Mouse (Mus musculus): ENCODE results near the gene Tmem151b. TPM values are rescaled to one million over a fixed set of nuclear protein-coding genes. Genes with fewer than 3 reads are reported as not detected.

The Tmem151b gene
- total and polyA plus RNA-seq, 3 experiments = under 0.01 TPM; not detected in 2

- Histone ChIP-seq H3K36me3 (replicated peaks) (peaks cover 64% of the 10 kb centered on the region), H3K27me3 (ENCODE audit: insufficient read depth, low read length) (no peaks in the 10 kb centered on the region; the same call in 1 of the 2 replicates), H3K4me1 (ENCODE audit: insufficient read depth, low read depth, low read length) (peaks cover 73% of the 10 kb centered on the region), H3K9me3 (replicated peaks) (peaks cover 7% of the 10 kb centered on the region), H3K4me3 (ENCODE audit: low read depth, low read length) (peak overlapping the region; percentile 57; the same call in 1 of the 2 replicates)
- DNase-seq (ENCODE audit: low spot score) (peak; percentile 67), ATAC-seq (ENCODE audit: extremely low read depth, insufficient number of reproducible peaks, low FRiP score, poor library complexity, severe bottlenecking) (no peak)
- no peak for TF ChIP-seq GATA2 (IDR thresholded peaks at IDR 0.05; ENCODE audit: borderline replicate concordance, low read depth, low read length)
- peak; percentile 84 for TF ChIP-seq CTCF (IDR thresholded peaks at IDR 0.05; ENCODE audit: low read depth, low read length)
Observed at GRCm38 (mm10) chr17:45584939-45585678, 35.6 kb upstream of the Tmem151b start.

GRCm38 (mm10) chr17:45584096-45584896 is 34.8 kb upstream of the Tmem151b start:
- Histone ChIP-seq H3K4me3 (ENCODE audit: low read depth, low read length) (peak overlapping the region; percentile 57; the same call in 1 of the 2 replicates), H3K4me1 (ENCODE audit: insufficient read depth, low read depth, low read length) (peaks cover 74% of the 10 kb centered on the region), H3K27me3 (ENCODE audit: insufficient read depth, low read length) (no peaks in the 10 kb centered on the region; the same call in 1 of the 2 replicates), H3K36me3 (replicated peaks) (peaks cover 60% of the 10 kb centered on the region), H3K9me3 (replicated peaks) (peaks cover 7% of the 10 kb centered on the region)
- peak; percentile 68 for DNase-seq (ENCODE audit: low spot score)
- ATAC-seq (ENCODE audit: extremely low read depth, insufficient number of reproducible peaks, low FRiP score, poor library complexity, severe bottlenecking) = no peak
- no peak for TF ChIP-seq GATA2 (IDR thresholded peaks at IDR 0.05; ENCODE audit: borderline replicate concordance, low read depth, low read length)
- no peak for TF ChIP-seq CTCF (IDR thresholded peaks at IDR 0.05; ENCODE audit: low read depth, low read length)
- no peak for TF ChIP-seq POLR2AphosphoS5 (IDR thresholded peaks at IDR 0.05; ENCODE audit: insufficient replicate concordance, low read depth, low read length)

GRCm38 (mm10) chr17:45582715-45583355 is 33.4 kb upstream of the Tmem151b start:
- peaks cover 7% of the 10 kb centered on the region for H3K9me3 ChIP-seq (replicated peaks)
- H3K36me3 ChIP-seq (replicated peaks) = peaks cover 46% of the 10 kb centered on the region
- no peaks in the 10 kb centered on the region; the same call in 1 of the 2 replicates for H3K27me3 ChIP-seq (ENCODE audit: insufficient read depth, low read length)
- TF ChIP-seq TAL1 (conservative IDR thresholded peaks at IDR 0.05; ENCODE audit: low read depth, low read length) (no peak), CTCF (IDR thresholded peaks at IDR 0.05; ENCODE audit: low read depth, low read length) (peak; percentile 24; the same call in 1 of the 2 replicates), GATA2 (IDR thresholded peaks at IDR 0.05; ENCODE audit: borderline replicate concordance, low read depth, low read length) (no peak), POLR2AphosphoS5 (IDR thresholded peaks at IDR 0.05; ENCODE audit: insufficient replicate concordance, low read depth, low read length) (no peak), GATA1 (IDR thresholded peaks at IDR 0.05; ENCODE audit: borderline replicate concordance, low read length) (no peak)
- peaks cover 77% of the 10 kb centered on the region for H3K4me1 ChIP-seq (ENCODE audit: insufficient read depth, low read depth, low read length)
- DNase-seq (ENCODE audit: low spot score) (no peak), ATAC-seq (ENCODE audit: extremely low read depth, insufficient number of reproducible peaks, low FRiP score, poor library complexity, severe bottlenecking) (no peak)
- H3K4me3 ChIP-seq (ENCODE audit: low read depth, low read length) = no peak overlapping the region

- Histone ChIP-seq H3K4me1 (ENCODE audit: insufficient read depth, low read depth, low read length) (peaks cover 81% of the 10 kb centered on the region), H3K27me3 (ENCODE audit: insufficient read depth, low read length) (no peaks in the 10 kb centered on the region; the same call in 1 of the 2 replicates), H3K36me3 (replicated peaks) (peaks cover 43% of the 10 kb centered on the region), H3K9me3 (replicated peaks) (peaks cover 7% of the 10 kb centered on the region), H3K4me3 (ENCODE audit: low read depth, low read length) (no peak overlapping the region)
- 0 out of 2 replicates have a peak, but pooled peaks have one; percentile 28 for TF ChIP-seq TAL1 (conservative IDR thresholded peaks at IDR 0.05; ENCODE audit: low read depth, low read length)
- TF ChIP-seq GATA1 (IDR thresholded peaks at IDR 0.05; ENCODE audit: borderline replicate concordance, low read length) = no peak
- no peak for TF ChIP-seq CTCF (IDR thresholded peaks at IDR 0.05; ENCODE audit: low read depth, low read length)
- no peak for TF ChIP-seq GATA2 (IDR thresholded peaks at IDR 0.05; ENCODE audit: borderline replicate concordance, low read depth, low read length)
- peak; percentile 45; the same call in 1 of the 2 replicates for ATAC-seq (ENCODE audit: extremely low read depth, insufficient number of reproducible peaks, low FRiP score, poor library complexity, severe bottlenecking)
- DNase-seq (ENCODE audit: low spot score) = no peak
Observed at GRCm38 (mm10) chr17:45582188-45582587, 32.7 kb upstream of the Tmem151b start.

GRCm38 (mm10) chr17:45581567-45581983 is 32.1 kb upstream of the Tmem151b start:
- H3K4me3 ChIP-seq (ENCODE audit: low read depth, low read length) = no peak overlapping the region
- TF ChIP-seq TAL1 (conservative IDR thresholded peaks at IDR 0.05; ENCODE audit: low read depth, low read length) (no peak), CTCF (IDR thresholded peaks at IDR 0.05; ENCODE audit: low read depth, low read length) (peak; percentile 84)

GRCm38 (mm10) chr17:45580958-45581477 is 31.5 kb upstream of the Tmem151b start:
- TF ChIP-seq GATA2 (IDR thresholded peaks at IDR 0.05; ENCODE audit: borderline replicate concordance, low read depth, low read length) = no peak
- no peak for TF ChIP-seq POLR2AphosphoS5 (IDR thresholded peaks at IDR 0.05; ENCODE audit: insufficient replicate concordance, low read depth, low read length)
- no peak for TF ChIP-seq TAL1 (conservative IDR thresholded peaks at IDR 0.05; ENCODE audit: low read depth, low read length)
- TF ChIP-seq GATA1 (IDR thresholded peaks at IDR 0.05; ENCODE audit: borderline replicate concordance, low read length) = no peak
- TF ChIP-seq CTCF (IDR thresholded peaks at IDR 0.05; ENCODE audit: low read depth, low read length) = no peak
- ATAC-seq (ENCODE audit: extremely low read depth, insufficient number of reproducible peaks, low FRiP score, poor library complexity, severe bottlenecking) (no peak), DNase-seq (ENCODE audit: low spot score) (no peak)
- peaks cover 78% of the 10 kb centered on the region for H3K4me1 ChIP-seq (ENCODE audit: insufficient read depth, low read depth, low read length)
- H3K4me3 ChIP-seq (ENCODE audit: low read depth, low read length) = no peak overlapping the region
- no peaks in the 10 kb centered on the region; the same call in 1 of the 2 replicates for H3K27me3 ChIP-seq (ENCODE audit: insufficient read depth, low read length)
- H3K36me3 ChIP-seq (replicated peaks) = peaks cover 31% of the 10 kb centered on the region
- no peaks in the 10 kb centered on the region for H3K9me3 ChIP-seq (replicated peaks)

More at GRCm38 (mm10) chr17:45581567-45581983, 32.1 kb upstream of the Tmem151b start:
- peaks cover 2% of the 10 kb centered on the region; the same call in 1 of the 2 replicates for H3K9me3 ChIP-seq (replicated peaks)
- H3K27me3 ChIP-seq (ENCODE audit: insufficient read depth, low read length) = no peaks in the 10 kb centered on the region; the same call in 1 of the 2 replicates
- DNase-seq (ENCODE audit: low spot score) = peak; percentile 43
- peak; percentile 52; the same call in 1 of the 2 replicates for ATAC-seq (ENCODE audit: extremely low read depth, insufficient number of reproducible peaks, low FRiP score, poor library complexity, severe bottlenecking)
- peaks cover 81% of the 10 kb centered on the region for H3K4me1 ChIP-seq (ENCODE audit: insufficient read depth, low read depth, low read length)
- H3K36me3 ChIP-seq (replicated peaks) = peaks cover 37% of the 10 kb centered on the region
